Mouse (Mus musculus): ENCODE results near the gene Slc25a10.

- TF ChIP-seq GATA1 (IDR thresholded peaks at IDR 0.05; ENCODE audit: low read length) (no peak), TAL1 (IDR thresholded peaks at IDR 0.05; ENCODE audit: low read length) (no peak)
Observed at GRCm38 (mm10) chr11:120444106-120444505, 47.5 kb upstream of the Slc25a10 start.

Data from erythroblast, embryonic 14.5 days (primary cell).